Mouse (Mus musculus) layer of hippocampus, adult 9-10 months (tissue): ENCODE measurements around the gene Gse1.
A peak's percentile ranks its signal among the peaks of the same experiment; 100 is the strongest.

Experiments used
- DNase-seq: peaks from one replicate; pipeline ENCODE4 v3.0.0; 2022; ENCODE audit warnings: low spot score

The Gse1 gene

GRCm38 (mm10) chr8:120376847-120377802, 148.9 kb downstream of the Gse1 start:
- no peak for DNase-seq

- no peak for DNase-seq
These were observed 149.5 kb downstream of the Gse1 start for GRCm38 (mm10) chr8:120377803-120378189.

- DNase-seq, result no peak
These were observed 150.1 kb downstream of the Gse1 start for GRCm38 (mm10) chr8:120378306-120378705.

GRCm38 (mm10) chr8:120379015-120379414, 150.8 kb downstream of the Gse1 start:
- DNase-seq, result no peak

- DNase-seq, result no peak
These were observed 153.6 kb downstream of the Gse1 start for GRCm38 (mm10) chr8:120381865-120382264.

GRCm38 (mm10) chr8:120382436-120383203, 154.4 kb downstream of the Gse1 start:
- DNase-seq, result peak; percentile 71

- no peak for DNase-seq
These were observed 154.9 kb downstream of the Gse1 start for GRCm38 (mm10) chr8:120383204-120383560.

GRCm38 (mm10) chr8:120383713-120384112, 155.5 kb downstream of the Gse1 start:
- no peak for DNase-seq

- no peak for DNase-seq
These were observed 156.5 kb downstream of the Gse1 start for GRCm38 (mm10) chr8:120384745-120385144.

GRCm38 (mm10) chr8:120388246-120388645, 160.0 kb downstream of the Gse1 start:
- DNase-seq, result no peak

GRCm38 (mm10) chr8:120390598-120390997, 162.3 kb downstream of the Gse1 start:
- no peak for DNase-seq

GRCm38 (mm10) chr8:120391856-120392255, 163.6 kb downstream of the Gse1 start:
- DNase-seq, result no peak

- DNase-seq, result no peak
These were observed 164.8 kb downstream of the Gse1 start for GRCm38 (mm10) chr8:120393085-120393484.

- DNase-seq, result no peak
These were observed 165.6 kb downstream of the Gse1 start for GRCm38 (mm10) chr8:120393871-120394275.

- no peak for DNase-seq
These were observed 167.6 kb downstream of the Gse1 start for GRCm38 (mm10) chr8:120395892-120396291.

- DNase-seq, result no peak
These were observed 168.5 kb downstream of the Gse1 start for GRCm38 (mm10) chr8:120396756-120397155.

- no peak for DNase-seq
These were observed 169.5 kb downstream of the Gse1 start for GRCm38 (mm10) chr8:120397444-120398411.

- no peak for DNase-seq
These were observed 171.1 kb downstream of the Gse1 start for GRCm38 (mm10) chr8:120399212-120399934.

GRCm38 (mm10) chr8:120401216-120401615, 173.0 kb downstream of the Gse1 start:
- no peak for DNase-seq

- DNase-seq, result no peak
These were observed 173.5 kb downstream of the Gse1 start for GRCm38 (mm10) chr8:120401712-120402111.

GRCm38 (mm10) chr8:120403606-120404269, 175.5 kb downstream of the Gse1 start:
- no peak for DNase-seq
